Mouse (Mus musculus): ENCODE measurements around the gene Tbc1d5. TPM values are rescaled to one million over a fixed set of nuclear protein-coding genes. Genes with fewer than 3 reads are reported as not detected.
A peak's percentile ranks its signal among the peaks of the same experiment; 100 is the strongest.

Gene Tbc1d5
- total RNA-seq, 1 experiment: 3.8 TPM

- no peak for TF ChIP-seq CHD2 (IDR thresholded peaks at IDR 0.05; ENCODE audit: low read depth, low read length)
- TF ChIP-seq HCFC1 (IDR thresholded peaks at IDR 0.05; ENCODE audit: borderline replicate concordance, insufficient read depth, low read length): no peak
- no peak for TF ChIP-seq MAFK (IDR thresholded peaks at IDR 0.05; ENCODE audit: insufficient read depth, low read depth, low read length)
- TF ChIP-seq ZNF384 (IDR thresholded peaks at IDR 0.05; ENCODE audit: low read depth, low read length): no peak
- no peak for TF ChIP-seq ZC3H11A (IDR thresholded peaks at IDR 0.05; ENCODE audit: borderline replicate concordance, low read depth, low read length)
- in situ Hi-C loops (cut with MboI; ENCODE audit: low sequenced_read_pairs in 2 of 2, unreplicated experiment in 2 of 2): no loop called here
- Histone ChIP-seq H3K4me3 (ENCODE audit: insufficient read depth in 1 of 2, low read depth in 1 of 2, low read length in 2 of 2, poor library complexity in 1 of 2, severe bottlenecking in 1 of 2) (no peak overlapping the region), H3K27ac (ENCODE audit: insufficient read depth, low read depth, low read length, poor library complexity, severe bottlenecking) (no peak overlapping the region), H3K9me3 (ENCODE audit: control insufficient read depth, insufficient read depth, low read depth, low read length) (no peaks in the 10 kb centered on the region), H3K9ac (ENCODE audit: insufficient read depth, low read depth, low read length, poor library complexity, severe bottlenecking) (no peak overlapping the region), H3K36me3 (ENCODE audit: control insufficient read depth, insufficient read depth, low read length, poor library complexity, severe bottlenecking) (no peaks in the 10 kb centered on the region), H3K4me1 (ENCODE audit: control insufficient read depth in 2 of 2, insufficient read depth in 2 of 2, low read length in 2 of 2, poor library complexity in 1 of 2) (no peaks in the 10 kb centered on the region)
- no peak for DNase-seq (ENCODE audit: low read depth, low spot score)
Measured at GRCm38 (mm10) chr17:51191381-51191780, 12.2 kb upstream of the Tbc1d5 start.

- H3K4me1 ChIP-seq (ENCODE audit: control insufficient read depth in 2 of 2, insufficient read depth in 2 of 2, low read length in 2 of 2, poor library complexity in 1 of 2): no peaks in the 10 kb centered on the region
- no peaks in the 10 kb centered on the region for H3K9me3 ChIP-seq (ENCODE audit: control insufficient read depth, insufficient read depth, low read depth, low read length)
- in situ Hi-C loops (cut with MboI; ENCODE audit: low sequenced_read_pairs in 2 of 2, unreplicated experiment in 2 of 2): no loop called here
- TF ChIP-seq HCFC1 (IDR thresholded peaks at IDR 0.05; ENCODE audit: borderline replicate concordance, insufficient read depth, low read length): no peak
- TF ChIP-seq ZC3H11A (IDR thresholded peaks at IDR 0.05; ENCODE audit: borderline replicate concordance, low read depth, low read length): no peak
- no peak for TF ChIP-seq ZNF384 (IDR thresholded peaks at IDR 0.05; ENCODE audit: low read depth, low read length)
- no peak for TF ChIP-seq CHD2 (IDR thresholded peaks at IDR 0.05; ENCODE audit: low read depth, low read length)
- TF ChIP-seq MAFK (IDR thresholded peaks at IDR 0.05; ENCODE audit: insufficient read depth, low read depth, low read length): no peak
- DNase-seq (ENCODE audit: low read depth, low spot score): no peak
- no peak overlapping the region for H3K4me3 ChIP-seq (ENCODE audit: insufficient read depth in 1 of 2, low read depth in 1 of 2, low read length in 2 of 2, poor library complexity in 1 of 2, severe bottlenecking in 1 of 2)
- H3K27ac ChIP-seq (ENCODE audit: insufficient read depth, low read depth, low read length, poor library complexity, severe bottlenecking): no peak overlapping the region
- H3K9ac ChIP-seq (ENCODE audit: insufficient read depth, low read depth, low read length, poor library complexity, severe bottlenecking): no peak overlapping the region
- no peaks in the 10 kb centered on the region for H3K36me3 ChIP-seq (ENCODE audit: control insufficient read depth, insufficient read depth, low read length, poor library complexity, severe bottlenecking)
Measured at GRCm38 (mm10) chr17:51182715-51183114, 3.6 kb upstream of the Tbc1d5 start.

GRCm38 (mm10) chr17:51178491-51179194 lies 509 bp downstream of the Tbc1d5 start:
- Histone ChIP-seq H3K36me3 (ENCODE audit: control insufficient read depth, insufficient read depth, low read length, poor library complexity, severe bottlenecking) (no peaks in the 10 kb centered on the region), H3K9ac (ENCODE audit: insufficient read depth, low read depth, low read length, poor library complexity, severe bottlenecking) (peak overlapping the region; percentile 98), H3K9me3 (ENCODE audit: control insufficient read depth, insufficient read depth, low read depth, low read length) (no peaks in the 10 kb centered on the region), H3K4me3 (ENCODE audit: insufficient read depth in 1 of 2, low read depth in 1 of 2, low read length in 2 of 2, poor library complexity in 1 of 2, severe bottlenecking in 1 of 2) (peak overlapping the region; percentile 71 to 98), H3K4me1 (ENCODE audit: control insufficient read depth in 2 of 2, insufficient read depth in 2 of 2, low read length in 2 of 2, poor library complexity in 1 of 2) (no peaks in the 10 kb centered on the region), H3K27ac (ENCODE audit: insufficient read depth, low read depth, low read length, poor library complexity, severe bottlenecking) (peak overlapping the region; percentile 54)
- in situ Hi-C loops (cut with MboI; ENCODE audit: low sequenced_read_pairs in 2 of 2, unreplicated experiment in 2 of 2): no loop called here
- TF ChIP-seq MAFK (IDR thresholded peaks at IDR 0.05; ENCODE audit: insufficient read depth, low read depth, low read length): no peak
- TF ChIP-seq ZC3H11A (IDR thresholded peaks at IDR 0.05; ENCODE audit: borderline replicate concordance, low read depth, low read length): no peak
- no peak for TF ChIP-seq HCFC1 (IDR thresholded peaks at IDR 0.05; ENCODE audit: borderline replicate concordance, insufficient read depth, low read length)
- TF ChIP-seq CHD2 (IDR thresholded peaks at IDR 0.05; ENCODE audit: low read depth, low read length): no peak
- no peak for TF ChIP-seq ZNF384 (IDR thresholded peaks at IDR 0.05; ENCODE audit: low read depth, low read length)
- peak; percentile 33 for DNase-seq (ENCODE audit: low read depth, low spot score)

- TF ChIP-seq ZNF384 (IDR thresholded peaks at IDR 0.05; ENCODE audit: low read depth, low read length): no peak
- no peak for TF ChIP-seq CHD2 (IDR thresholded peaks at IDR 0.05; ENCODE audit: low read depth, low read length)
- TF ChIP-seq ZC3H11A (IDR thresholded peaks at IDR 0.05; ENCODE audit: borderline replicate concordance, low read depth, low read length): no peak
- no peak for TF ChIP-seq HCFC1 (IDR thresholded peaks at IDR 0.05; ENCODE audit: borderline replicate concordance, insufficient read depth, low read length)
- no peak for TF ChIP-seq MAFK (IDR thresholded peaks at IDR 0.05; ENCODE audit: insufficient read depth, low read depth, low read length)
- H3K27ac ChIP-seq (ENCODE audit: insufficient read depth, low read depth, low read length, poor library complexity, severe bottlenecking): no peak overlapping the region
- no peak for DNase-seq (ENCODE audit: low read depth, low spot score)
Measured at GRCm38 (mm10) chr17:51177923-51178322, 1.2 kb downstream of the Tbc1d5 start.

More at GRCm38 (mm10) chr17:51177923-51178322, 1.2 kb downstream of the Tbc1d5 start:
- Histone ChIP-seq H3K9me3 (ENCODE audit: control insufficient read depth, insufficient read depth, low read depth, low read length) (no peaks in the 10 kb centered on the region), H3K36me3 (ENCODE audit: control insufficient read depth, insufficient read depth, low read length, poor library complexity, severe bottlenecking) (no peaks in the 10 kb centered on the region), H3K4me3 (ENCODE audit: insufficient read depth in 1 of 2, low read depth in 1 of 2, low read length in 2 of 2, poor library complexity in 1 of 2, severe bottlenecking in 1 of 2) (peak overlapping the region; percentile 71 to 98), H3K4me1 (ENCODE audit: control insufficient read depth in 2 of 2, insufficient read depth in 2 of 2, low read length in 2 of 2, poor library complexity in 1 of 2) (no peaks in the 10 kb centered on the region), H3K9ac (ENCODE audit: insufficient read depth, low read depth, low read length, poor library complexity, severe bottlenecking) (peak overlapping the region; percentile 98; the same call in 1 of the 2 replicates)
- in situ Hi-C loops (cut with MboI; ENCODE audit: low sequenced_read_pairs in 2 of 2, unreplicated experiment in 2 of 2): no loop called here
